Mouse (Mus musculus): ENCODE measurements around the gene Trim9.

GRCm38 (mm10) chr12:70326393-70326792 lies 21.0 kb downstream of the Trim9 start:
- TF ChIP-seq POLR2A (IDR thresholded peaks at IDR 0.05; ENCODE audit: borderline replicate concordance, insufficient read depth, low read length) (no peak), CTCF (IDR thresholded peaks at IDR 0.05; ENCODE audit: borderline replicate concordance, insufficient read depth, low read depth, low read length) (no peak)
